7 mouse cellular contexts compared by ENCODE assay signal in genomic region chr2:45109951-45110756, GRCm38 (mm10). TPM values are rescaled to one million over a fixed set of nuclear protein-coding genes. Genes with fewer than 3 reads are reported as not detected.
DNase-seq lines count a peak whose midpoint lies in the region; ATAC-seq and TF ChIP-seq lines count a peak whose summit lies in the region.

No protein-coding gene starts in this region.

- no peak for TF ChIP-seq POLR2A in limb, embryonic 14.5 days (IDR thresholded peaks at IDR 0.05; ENCODE audit: borderline replicate concordance, extremely low read depth, insufficient read depth, insufficient read length)

- peak; percentile 80 for DNase-seq in adipocyte (ENCODE audit: low spot score)
- DNase-seq in forebrain, embryonic 11.5 days (ENCODE audit: low spot score): peak; percentile 81
- DNase-seq in hindbrain, embryonic 11.5 days (ENCODE audit: low spot score): peak; percentile 72
- peak; percentile 49 for DNase-seq in limb, embryonic 14.5 days (ENCODE audit: low spot score)

- peak overlapping the region; percentile 82 for H3K4me3 ChIP-seq in E14TG2a.4 (replicated peaks; ENCODE audit: low read length)
- H3K4me3 ChIP-seq in forebrain, embryonic 11.5 days (ENCODE audit: low read depth, low read length): peak overlapping the region; percentile 95
- peak overlapping the region; percentile 90 for H3K4me3 ChIP-seq in hindbrain, embryonic 11.5 days (ENCODE audit: low read depth, low read length)
- peak overlapping the region; percentile 72 for H3K4me3 ChIP-seq in limb, embryonic 14.5 days (replicated peaks; ENCODE audit: low read length)
- peak overlapping the region; percentile 99 for H3K4me3 ChIP-seq in midbrain, embryonic 12.5 days
- peak overlapping the region; percentile 77 for H3K4me3 ChIP-seq in stomach, embryonic 14.5 days (ENCODE audit: low read depth, low read length)

- peak overlapping the region; percentile 55 for H3K4me2 ChIP-seq in forebrain, embryonic 11.5 days (ENCODE audit: low read depth, low read length, severe bottlenecking)
- peak overlapping the region; percentile 73 for H3K4me2 ChIP-seq in hindbrain, embryonic 11.5 days (replicated peaks; ENCODE audit: low read depth, low read length)
- peak overlapping the region; percentile 88 for H3K4me2 ChIP-seq in limb, embryonic 14.5 days (replicated peaks; ENCODE audit: low read depth, low read length, severe bottlenecking)
- peak overlapping the region; percentile 73 for H3K4me2 ChIP-seq in midbrain, embryonic 12.5 days (replicated peaks)
- H3K4me2 ChIP-seq in stomach, embryonic 14.5 days (replicated peaks; ENCODE audit: low read depth, low read length): peak overlapping the region; percentile 73

- H3K9ac ChIP-seq in forebrain, embryonic 11.5 days (ENCODE audit: low read length): peak overlapping the region; percentile 99
- peak overlapping the region; percentile 98 for H3K9ac ChIP-seq in hindbrain, embryonic 11.5 days (ENCODE audit: low read depth, low read length)
- peak overlapping the region; percentile 96 for H3K9ac ChIP-seq in limb, embryonic 14.5 days (ENCODE audit: low read depth, low read length, severe bottlenecking)
- H3K9ac ChIP-seq in midbrain, embryonic 12.5 days (replicated peaks): peak overlapping the region; percentile 100
- peak overlapping the region; percentile 94 for H3K9ac ChIP-seq in stomach, embryonic 14.5 days (replicated peaks; ENCODE audit: low read depth, low read length)

- no peaks in the 10 kb centered on the region for H3K36me3 ChIP-seq in E14TG2a.4 (ENCODE audit: insufficient read depth, low read length)
- no peaks in the 10 kb centered on the region for H3K36me3 ChIP-seq in forebrain, embryonic 11.5 days (ENCODE audit: control insufficient read depth, insufficient read depth, low read length)
- H3K36me3 ChIP-seq in hindbrain, embryonic 11.5 days (ENCODE audit: control insufficient read depth, insufficient read depth, low read length): no peaks in the 10 kb centered on the region
- no peaks in the 10 kb centered on the region for H3K36me3 ChIP-seq in limb, embryonic 14.5 days (ENCODE audit: control insufficient read depth, insufficient read depth, low read length)
- H3K36me3 ChIP-seq in midbrain, embryonic 12.5 days: no peaks in the 10 kb centered on the region
- H3K36me3 ChIP-seq in stomach, embryonic 14.5 days (ENCODE audit: control insufficient read depth, insufficient read depth, low read length): no peaks in the 10 kb centered on the region

- H3K27me3 ChIP-seq in E14TG2a.4 (ENCODE audit: insufficient read depth, low read length): peaks cover 89% of the 10 kb centered on the region
- no peaks in the 10 kb centered on the region for H3K27me3 ChIP-seq in forebrain, embryonic 11.5 days (ENCODE audit: control insufficient read depth, insufficient read depth, low read length)
- H3K27me3 ChIP-seq in hindbrain, embryonic 11.5 days (ENCODE audit: control insufficient read depth, insufficient read depth, low read length): no peaks in the 10 kb centered on the region
- peaks cover 54% of the 10 kb centered on the region for H3K27me3 ChIP-seq in limb, embryonic 14.5 days (ENCODE audit: control insufficient read depth, insufficient read depth, low read length)
- no peaks in the 10 kb centered on the region for H3K27me3 ChIP-seq in midbrain, embryonic 12.5 days
- H3K27me3 ChIP-seq in stomach, embryonic 14.5 days (ENCODE audit: control insufficient read depth, insufficient read depth, low read length): no peaks in the 10 kb centered on the region

- H3K4me1 ChIP-seq in E14TG2a.4 (replicated peaks; ENCODE audit: low read depth, low read length): peaks cover 34% of the 10 kb centered on the region
- peaks cover 26% of the 10 kb centered on the region for H3K4me1 ChIP-seq in forebrain, embryonic 11.5 days (replicated peaks; ENCODE audit: control insufficient read depth, insufficient read depth, low read length)
- 0 out of 2 replicates have a peak, but pooled peaks cover 6% of the 10 kb centered on the region for H3K4me1 ChIP-seq in hindbrain, embryonic 11.5 days (replicated peaks; ENCODE audit: control insufficient read depth, insufficient read depth, low read length)
- H3K4me1 ChIP-seq in limb, embryonic 14.5 days (ENCODE audit: control insufficient read depth, insufficient read depth, low read length): no peaks in the 10 kb centered on the region
- peaks cover 48% of the 10 kb centered on the region for H3K4me1 ChIP-seq in midbrain, embryonic 12.5 days
- peaks cover 4% of the 10 kb centered on the region; the same call in 1 of the 2 replicates for H3K4me1 ChIP-seq in stomach, embryonic 14.5 days (ENCODE audit: control insufficient read depth, insufficient read depth, low read length)

- H3K27ac ChIP-seq in forebrain, embryonic 11.5 days (ENCODE audit: low read depth, low read length): peak overlapping the region; percentile 97
- H3K27ac ChIP-seq in hindbrain, embryonic 11.5 days (ENCODE audit: low read depth, low read length): peak overlapping the region; percentile 98
- peak overlapping the region; percentile 91 for H3K27ac ChIP-seq in limb, embryonic 14.5 days (replicated peaks; ENCODE audit: low read depth, low read length)
- H3K27ac ChIP-seq in midbrain, embryonic 12.5 days (replicated peaks): peak overlapping the region; percentile 99
- H3K27ac ChIP-seq in stomach, embryonic 14.5 days (ENCODE audit: low read length): peak overlapping the region; percentile 96

- peak; percentile 37 for ATAC-seq in forebrain, embryonic 11.5 days (replicated peaks; ENCODE audit: low FRiP score)
- ATAC-seq in hindbrain, embryonic 11.5 days (ENCODE audit: low FRiP score): peak; percentile 17
- peak; percentile 39 for ATAC-seq in limb, embryonic 14.5 days (ENCODE audit: low FRiP score, low read depth)
- ATAC-seq in midbrain, embryonic 12.5 days (ENCODE audit: low FRiP score, low read depth): peak; percentile 7; the same call in 1 of the 2 replicates
- peak; percentile 43; the same call in 1 of the 2 replicates for ATAC-seq in stomach, embryonic 14.5 days (ENCODE audit: insufficient number of reproducible peaks, insufficient read depth, low FRiP score, low read depth)

- no peak for TF ChIP-seq CTCF in E14TG2a.4 (conservative IDR thresholded peaks at IDR 0.05; ENCODE audit: low read length)

- under 1% methylated on average over 54 of the region's 54 CpGs for WGBS in forebrain, embryonic 11.5 days
- WGBS in hindbrain, embryonic 11.5 days: under 1% methylated on average over 54 of the region's 54 CpGs
- WGBS in limb, embryonic 14.5 days: under 1% methylated on average over 54 of the region's 54 CpGs
- under 1% methylated on average over 54 of the region's 54 CpGs for WGBS in midbrain, embryonic 12.5 days
- under 1% methylated on average over 53 of the region's 54 CpGs for WGBS in stomach, embryonic 14.5 days

- no peaks in the 10 kb centered on the region for H3K9me3 ChIP-seq in E14TG2a.4 (ENCODE audit: low read length)
- H3K9me3 ChIP-seq in forebrain, embryonic 11.5 days (ENCODE audit: control insufficient read depth, low read length): no peaks in the 10 kb centered on the region
- H3K9me3 ChIP-seq in hindbrain, embryonic 11.5 days (ENCODE audit: control insufficient read depth, low read length): no peaks in the 10 kb centered on the region
- H3K9me3 ChIP-seq in limb, embryonic 14.5 days (ENCODE audit: control insufficient read depth, low read length): no peaks in the 10 kb centered on the region
- no peaks in the 10 kb centered on the region for H3K9me3 ChIP-seq in midbrain, embryonic 12.5 days
- no peaks in the 10 kb centered on the region for H3K9me3 ChIP-seq in stomach, embryonic 14.5 days (ENCODE audit: control insufficient read depth, low read depth, low read length)

RNA-seq across cellular contexts. Expression of gene Zeb2, which starts 7.0 kb away (rescaled TPM):
- 45.6 and 50.0 TPM in 2 replicates for polyA plus RNA-seq in forebrain, embryonic 11.5 days (2014; fragmentation: Nextera tagmentation; extraction: Ambion mirVana)
- 57.7 and 58.8 TPM in 2 replicates for polyA plus RNA-seq in hindbrain, embryonic 11.5 days (2014; fragmentation: Nextera tagmentation; extraction: Ambion mirVana)
- polyA plus RNA-seq in limb, embryonic 14.5 days (2012; rRNA removed): 25.2 and 27.2 TPM in 2 replicates
- 39.8 and 43.9 TPM in 2 replicates for polyA plus RNA-seq in limb, embryonic 14.5 days (2014; fragmentation: Nextera tagmentation; extraction: Ambion mirVana)
- polyA plus RNA-seq in midbrain, embryonic 12.5 days (2016; fragmentation: Nextera tagmentation; extraction: Ambion mirVana): 66.6 and 68.7 TPM in 2 replicates
- polyA plus RNA-seq in stomach, embryonic 14.5 days (2014; fragmentation: Nextera tagmentation; extraction: Ambion mirVana): 67.9 and 73.2 TPM in 2 replicates

Comparison
In these comparisons a context has a peak if more than half of its experiments do, and no peak if none do; other contexts are left out.
1. Peak in every context shown above with its lines: DNase-seq, ATAC-seq, H3K4me3 ChIP-seq and H3K27ac ChIP-seq.